Mouse (Mus musculus): ENCODE data around the gene Ccdc142.

The Ccdc142 gene

GRCm38 (mm10) chr6:83118825-83119733 lies 17.7 kb downstream of the Ccdc142 start:
- Histone ChIP-seq H3K36me3 (ENCODE audit: control insufficient read depth, insufficient read depth, low read length, poor library complexity, severe bottlenecking) (peaks cover 3% of the 10 kb centered on the region; the same call in 1 of the 2 replicates), H3K27me3 (ENCODE audit: control insufficient read depth, insufficient read depth, low read length, poor library complexity, severe bottlenecking) (no peaks in the 10 kb centered on the region)
- DNase-seq (ENCODE audit: low read depth, low spot score) = no peak

- H3K27me3 ChIP-seq (ENCODE audit: control insufficient read depth, insufficient read depth, low read length, poor library complexity, severe bottlenecking) = no peaks in the 10 kb centered on the region
- H3K36me3 ChIP-seq (ENCODE audit: control insufficient read depth, insufficient read depth, low read length, poor library complexity, severe bottlenecking) = peaks cover 3% of the 10 kb centered on the region; the same call in 1 of the 2 replicates
- no peak for DNase-seq (ENCODE audit: low read depth, low spot score)
Observed at GRCm38 (mm10) chr6:83119734-83120051, 18.3 kb downstream of the Ccdc142 start.

- Histone ChIP-seq H3K27me3 (ENCODE audit: control insufficient read depth, insufficient read depth, low read length, poor library complexity, severe bottlenecking) (no peaks in the 10 kb centered on the region), H3K36me3 (ENCODE audit: control insufficient read depth, insufficient read depth, low read length, poor library complexity, severe bottlenecking) (peaks cover 3% of the 10 kb centered on the region; the same call in 1 of the 2 replicates)
- DNase-seq (ENCODE audit: low read depth, low spot score) = peak; percentile 98
Observed at GRCm38 (mm10) chr6:83120930-83121862, 19.8 kb downstream of the Ccdc142 start, which contains the start of gene Wbp1. Wbp1 (minus strand) TSS chr6:83121559.

- no peak for DNase-seq (ENCODE audit: low read depth, low spot score)
- Histone ChIP-seq H3K36me3 (ENCODE audit: control insufficient read depth, insufficient read depth, low read length, poor library complexity, severe bottlenecking) (peaks cover 3% of the 10 kb centered on the region; the same call in 1 of the 2 replicates), H3K27me3 (ENCODE audit: control insufficient read depth, insufficient read depth, low read length, poor library complexity, severe bottlenecking) (no peaks in the 10 kb centered on the region)
Observed at GRCm38 (mm10) chr6:83121863-83122710, 20.7 kb downstream of the Ccdc142 start.

GRCm38 (mm10) chr6:83122961-83123360 lies 21.6 kb downstream of the Ccdc142 start:
- no peaks in the 10 kb centered on the region for H3K27me3 ChIP-seq (ENCODE audit: control insufficient read depth, insufficient read depth, low read length, poor library complexity, severe bottlenecking)
- no peaks in the 10 kb centered on the region; the same call in 1 of the 2 replicates for H3K36me3 ChIP-seq (ENCODE audit: control insufficient read depth, insufficient read depth, low read length, poor library complexity, severe bottlenecking)
- no peak for DNase-seq (ENCODE audit: low read depth, low spot score)

- H3K36me3 ChIP-seq (ENCODE audit: control insufficient read depth, insufficient read depth, low read length, poor library complexity, severe bottlenecking) = no peaks in the 10 kb centered on the region
- no peaks in the 10 kb centered on the region for H3K27me3 ChIP-seq (ENCODE audit: control insufficient read depth, insufficient read depth, low read length, poor library complexity, severe bottlenecking)
- DNase-seq (ENCODE audit: low read depth, low spot score) = peak; percentile 96
Observed at GRCm38 (mm10) chr6:83124851-83125312, 23.5 kb downstream of the Ccdc142 start.

- H3K36me3 ChIP-seq (ENCODE audit: control insufficient read depth, insufficient read depth, low read length, poor library complexity, severe bottlenecking) = no peaks in the 10 kb centered on the region
- no peak for DNase-seq (ENCODE audit: low read depth, low spot score)
- no peaks in the 10 kb centered on the region for H3K27me3 ChIP-seq (ENCODE audit: control insufficient read depth, insufficient read depth, low read length, poor library complexity, severe bottlenecking)
Observed at GRCm38 (mm10) chr6:83125331-83125730, 23.9 kb downstream of the Ccdc142 start, which contains the start of gene Ino80b. Ino80b (minus strand) TSS chr6:83125431.

GRCm38 (mm10) chr6:83127419-83127818 lies 26.0 kb downstream of the Ccdc142 start:
- DNase-seq (ENCODE audit: low read depth, low spot score) = no peak
- Histone ChIP-seq H3K27me3 (ENCODE audit: control insufficient read depth, insufficient read depth, low read length, poor library complexity, severe bottlenecking) (no peaks in the 10 kb centered on the region), H3K36me3 (ENCODE audit: control insufficient read depth, insufficient read depth, low read length, poor library complexity, severe bottlenecking) (no peaks in the 10 kb centered on the region)

GRCm38 (mm10) chr6:83131469-83132034 lies 30.2 kb downstream of the Ccdc142 start:
- peaks cover 2% of the 10 kb centered on the region; the same call in 1 of the 2 replicates for H3K27me3 ChIP-seq (ENCODE audit: control insufficient read depth, insufficient read depth, low read length, poor library complexity, severe bottlenecking)
- no peaks in the 10 kb centered on the region for H3K36me3 ChIP-seq (ENCODE audit: control insufficient read depth, insufficient read depth, low read length, poor library complexity, severe bottlenecking)
- no peak for DNase-seq (ENCODE audit: low read depth, low spot score)

GRCm38 (mm10) chr6:83132176-83132919 lies 30.9 kb downstream of the Ccdc142 start:
- Histone ChIP-seq H3K27me3 (ENCODE audit: control insufficient read depth, insufficient read depth, low read length, poor library complexity, severe bottlenecking) (peaks cover 2% of the 10 kb centered on the region; the same call in 1 of the 2 replicates), H3K36me3 (ENCODE audit: control insufficient read depth, insufficient read depth, low read length, poor library complexity, severe bottlenecking) (no peaks in the 10 kb centered on the region)
- no peak for DNase-seq (ENCODE audit: low read depth, low spot score)

- Histone ChIP-seq H3K36me3 (ENCODE audit: control insufficient read depth, insufficient read depth, low read length, poor library complexity, severe bottlenecking) (no peaks in the 10 kb centered on the region), H3K27me3 (ENCODE audit: control insufficient read depth, insufficient read depth, low read length, poor library complexity, severe bottlenecking) (peaks cover 2% of the 10 kb centered on the region)
- no peak for DNase-seq (ENCODE audit: low read depth, low spot score)
Observed at GRCm38 (mm10) chr6:83134226-83134625, 32.8 kb downstream of the Ccdc142 start.

GRCm38 (mm10) chr6:83134951-83135513 lies 33.6 kb downstream of the Ccdc142 start, which contains the start of gene Rtkn:
Rtkn (plus strand) TSS chr6:83135463.
- H3K27me3 ChIP-seq (ENCODE audit: control insufficient read depth, insufficient read depth, low read length, poor library complexity, severe bottlenecking) = peaks cover 2% of the 10 kb centered on the region
- no peaks in the 10 kb centered on the region for H3K36me3 ChIP-seq (ENCODE audit: control insufficient read depth, insufficient read depth, low read length, poor library complexity, severe bottlenecking)
- no peak for DNase-seq (ENCODE audit: low read depth, low spot score)
